Mouse (Mus musculus) kidney, postnatal 36 days (tissue): ENCODE results near the gene Vmn2r42.
"Not testable (repeated sequence)": the region's sequence is repeated elsewhere in the genome, so short reads cannot be mapped to it uniquely, and the experiment has no call there.

Source experiments
- DNase-seq, 2 experiments: peaks; one replicate each; pipeline ENCODE4 v3.0.0; 2021 to 2022; ENCODE audit warnings: mixed read lengths in 2 of 2

The Vmn2r42 gene

GRCm38 (mm10) chr7:8200220-8200619 is at the start of gene Vmn2r42:
TSS of gene Vmn2r42 (minus strand) at chr7:8200320.
- DNase-seq, result not testable (repeated sequence)

- not testable (repeated sequence) for DNase-seq
Observed at GRCm38 (mm10) chr7:8161554-8161953, 38.6 kb downstream of the Vmn2r42 start, which contains the start of gene Vmn2r41. TSS of gene Vmn2r41 (minus strand) at chr7:8161654.
